Mouse (Mus musculus) E14TG2a.4 (cell line): Measurements from ENCODE around the gene Socs7.
A peak's percentile ranks its signal among the peaks of the same experiment; 100 is the strongest.

Source experiments
- H3K27me3 ChIP-seq: 2 replicates; pipeline ENCODE4 v1.6.1; 2014; ENCODE audit warnings: low read length, control low read depth; ENCODE audit not compliant: insufficient read depth
- H3K36me3 ChIP-seq: 2 replicates; pipeline ENCODE4 v1.6.1; 2014; ENCODE audit warnings: low read length, control low read depth; ENCODE audit not compliant: insufficient read depth
- H3K4me1 ChIP-seq: replicated peaks from 2 replicates; pipeline ENCODE4 v1.6.1; 2014; ENCODE audit warnings: low read depth, low read length, control low read depth
- H3K4me3 ChIP-seq: replicated peaks from 2 replicates; pipeline ENCODE4 v1.5.1; 2014; ENCODE audit warnings: mild to moderate bottlenecking, low read length
- H3K9me3 ChIP-seq: 2 replicates; pipeline ENCODE4 v1.6.1; 2014; ENCODE audit warnings: low read length, control low read depth
- CTCF ChIP-seq: conservative IDR thresholded peaks from 2 replicates; pipeline ENCODE4 v1.5.1; 2014; ENCODE audit warnings: low read length
- NANOG ChIP-seq: IDR thresholded peaks from 2 replicates; pipeline ENCODE4 v1.6.1; 2014; ENCODE audit warnings: borderline replicate concordance, low read length, mixed read lengths
- POU5F1 ChIP-seq: IDR thresholded peaks from 2 replicates; pipeline ENCODE4 v1.6.1; 2014; ENCODE audit warnings: low read length, borderline replicate concordance

The Socs7 gene

GRCm38 (mm10) chr11:97336751-97337345 lies 25.5 kb upstream of the Socs7 start:
- Histone ChIP-seq H3K9me3 (no peaks in the 10 kb centered on the region), H3K4me1 (peaks cover 77% of the 10 kb centered on the region), H3K36me3 (peaks cover 10% of the 10 kb centered on the region), H3K4me3 (peak overlapping the region; percentile 69), H3K27me3 (peaks cover 31% of the 10 kb centered on the region)
- TF ChIP-seq POU5F1 (no peak), NANOG (no peak), CTCF (no peak)

GRCm38 (mm10) chr11:97337363-97337762 lies 25.0 kb upstream of the Socs7 start:
- TF ChIP-seq POU5F1 = no peak
- TF ChIP-seq CTCF = no peak
- TF ChIP-seq NANOG = no peak
- H3K4me3 ChIP-seq = peak overlapping the region; percentile 69
- H3K27me3 ChIP-seq = peaks cover 33% of the 10 kb centered on the region
- peaks cover 72% of the 10 kb centered on the region for H3K4me1 ChIP-seq
- no peaks in the 10 kb centered on the region for H3K9me3 ChIP-seq
- H3K36me3 ChIP-seq = peaks cover 5% of the 10 kb centered on the region

- no peaks in the 10 kb centered on the region for H3K9me3 ChIP-seq
- TF ChIP-seq CTCF = no peak
- no peak for TF ChIP-seq POU5F1
- TF ChIP-seq NANOG = no peak
- peak overlapping the region; percentile 69 for H3K4me3 ChIP-seq
- no peaks in the 10 kb centered on the region for H3K36me3 ChIP-seq
- H3K27me3 ChIP-seq = peaks cover 41% of the 10 kb centered on the region
- peaks cover 67% of the 10 kb centered on the region for H3K4me1 ChIP-seq
Measured at GRCm38 (mm10) chr11:97338302-97338976, 23.9 kb upstream of the Socs7 start.

- H3K27me3 ChIP-seq = peaks cover 41% of the 10 kb centered on the region
- no peaks in the 10 kb centered on the region for H3K36me3 ChIP-seq
- peak overlapping the region; percentile 69 for H3K4me3 ChIP-seq
- no peak for TF ChIP-seq NANOG
- H3K9me3 ChIP-seq = peaks cover 5% of the 10 kb centered on the region; the same call in 1 of the 2 replicates
- H3K4me1 ChIP-seq = peaks cover 67% of the 10 kb centered on the region
Measured at GRCm38 (mm10) chr11:97338977-97339315, 23.4 kb upstream of the Socs7 start.

- H3K9me3 ChIP-seq = peaks cover 8% of the 10 kb centered on the region; the same call in 1 of the 2 replicates
- peaks cover 49% of the 10 kb centered on the region for H3K27me3 ChIP-seq
- H3K4me3 ChIP-seq = peak overlapping the region; percentile 60; the same call in 1 of the 2 replicates
- peaks cover 47% of the 10 kb centered on the region for H3K4me1 ChIP-seq
- TF ChIP-seq POU5F1 (no peak), NANOG (no peak)
- H3K36me3 ChIP-seq = no peaks in the 10 kb centered on the region
Measured at GRCm38 (mm10) chr11:97343175-97343574, 19.2 kb upstream of the Socs7 start.

- H3K4me1 ChIP-seq = peaks cover 42% of the 10 kb centered on the region
- TF ChIP-seq POU5F1 (no peak), CTCF (peak; percentile 33; the same call in 1 of the 2 replicates), NANOG (no peak)
- peaks cover 8% of the 10 kb centered on the region; the same call in 1 of the 2 replicates for H3K9me3 ChIP-seq
- peaks cover 48% of the 10 kb centered on the region for H3K27me3 ChIP-seq
- H3K36me3 ChIP-seq = no peaks in the 10 kb centered on the region
- H3K4me3 ChIP-seq = peak overlapping the region; percentile 60; the same call in 1 of the 2 replicates
Measured at GRCm38 (mm10) chr11:97343619-97344018, 18.7 kb upstream of the Socs7 start.

GRCm38 (mm10) chr11:97345446-97345845 lies 16.9 kb upstream of the Socs7 start:
- Histone ChIP-seq H3K4me1 (peaks cover 47% of the 10 kb centered on the region), H3K9me3 (peaks cover 11% of the 10 kb centered on the region; the same call in 1 of the 2 replicates), H3K27me3 (peaks cover 39% of the 10 kb centered on the region), H3K36me3 (no peaks in the 10 kb centered on the region), H3K4me3 (no peak overlapping the region)
- no peak for TF ChIP-seq CTCF
- TF ChIP-seq NANOG = no peak
- no peak for TF ChIP-seq POU5F1

GRCm38 (mm10) chr11:97346383-97346782 lies 16.0 kb upstream of the Socs7 start:
- H3K4me1 ChIP-seq = peaks cover 52% of the 10 kb centered on the region
- H3K36me3 ChIP-seq = no peaks in the 10 kb centered on the region
- no peak overlapping the region for H3K4me3 ChIP-seq
- H3K9me3 ChIP-seq = peaks cover 11% of the 10 kb centered on the region; the same call in 1 of the 2 replicates
- H3K27me3 ChIP-seq = peaks cover 30% of the 10 kb centered on the region
- TF ChIP-seq CTCF (no peak), POU5F1 (no peak), NANOG (no peak)

- Histone ChIP-seq H3K4me1 (peaks cover 55% of the 10 kb centered on the region), H3K9me3 (peaks cover 11% of the 10 kb centered on the region; the same call in 1 of the 2 replicates), H3K36me3 (no peaks in the 10 kb centered on the region), H3K4me3 (no peak overlapping the region), H3K27me3 (peaks cover 29% of the 10 kb centered on the region)
- TF ChIP-seq NANOG (no peak), CTCF (no peak), POU5F1 (no peak)
Measured at GRCm38 (mm10) chr11:97347291-97347690, 15.1 kb upstream of the Socs7 start.
